Mouse (Mus musculus) embryonic facial prominence, embryonic 13.5 days (tissue): ENCODE data around the gene Fxyd1. TPM values are rescaled to one million over a fixed set of nuclear protein-coding genes. Genes with fewer than 3 reads are reported as not detected.

Experiments used
- ATAC-seq: fragments of 200-750 bp; cut with Nextera tagmentation; 2 replicates; pipeline ENCODE4 v1.8.0; 2017; ENCODE audit warnings: low read depth; ENCODE audit not compliant: insufficient number of reproducible peaks, insufficient read depth, low FRiP score, low TSS enrichment
- H3K27ac ChIP-seq: fragments of 300-500 bp; sonication (generic); 2 replicates; pipeline ENCODE4 v1.5.1; 2015; ENCODE audit warnings: moderate library complexity, mild to moderate bottlenecking, inconsistent platforms
- H3K27me3 ChIP-seq: fragments of 300-500 bp; sonication (generic); 2 replicates; pipeline ENCODE4 v1.6.1; 2015; ENCODE audit warnings: mild to moderate bottlenecking, inconsistent platforms
- H3K36me3 ChIP-seq: fragments of 300-500 bp; sonication (generic); 2 replicates; pipeline ENCODE4 v1.6.1; 2015; ENCODE audit warnings: mild to moderate bottlenecking, inconsistent platforms
- H3K4me1 ChIP-seq: fragments of 300-500 bp; sonication (generic); 2 replicates; pipeline ENCODE4 v1.6.1; 2015; ENCODE audit warnings: inconsistent platforms
- H3K4me2 ChIP-seq: fragments of 300-500 bp; sonication (generic); 2 replicates; pipeline ENCODE4 v1.6.1; 2015; ENCODE audit warnings: moderate library complexity, mild to moderate bottlenecking, inconsistent platforms
- H3K4me3 ChIP-seq: fragments of 300-500 bp; sonication (generic); 2 replicates; pipeline ENCODE4 v1.5.1; 2015; ENCODE audit warnings: mild to moderate bottlenecking, inconsistent platforms
- H3K9ac ChIP-seq: fragments of 300-500 bp; sonication (generic); 2 replicates; pipeline ENCODE4 v1.6.1; 2015; ENCODE audit warnings: mild to moderate bottlenecking, inconsistent platforms
- H3K9me3 ChIP-seq: fragments of 300-500 bp; sonication (generic); 2 replicates; pipeline ENCODE4 v1.6.1; 2016; ENCODE audit warnings: inconsistent platforms
- WGBS: fragments of 180-500 bp; shearing (Covaris S2); methylation state at CpG from one replicate; pipeline ENCODE4 v1.1.7; 2015; ENCODE audit warnings: mixed read lengths; 5-methylcytosine and 5-hydroxymethylcytosine counted together
- polyA plus RNA-seq: library from polyadenylated mRNA; unstranded; fragments of >200 nt; fragmentation: Nextera tagmentation; extraction: Ambion mirVana; gene quantifications from 2 replicates; pipeline ENCODE4 v1.2.1, GENCODE M21; 2015

The Fxyd1 gene
- polyA plus RNA-seq, 1 experiment from 2014 or later = 50.0 TPM

DNA sequence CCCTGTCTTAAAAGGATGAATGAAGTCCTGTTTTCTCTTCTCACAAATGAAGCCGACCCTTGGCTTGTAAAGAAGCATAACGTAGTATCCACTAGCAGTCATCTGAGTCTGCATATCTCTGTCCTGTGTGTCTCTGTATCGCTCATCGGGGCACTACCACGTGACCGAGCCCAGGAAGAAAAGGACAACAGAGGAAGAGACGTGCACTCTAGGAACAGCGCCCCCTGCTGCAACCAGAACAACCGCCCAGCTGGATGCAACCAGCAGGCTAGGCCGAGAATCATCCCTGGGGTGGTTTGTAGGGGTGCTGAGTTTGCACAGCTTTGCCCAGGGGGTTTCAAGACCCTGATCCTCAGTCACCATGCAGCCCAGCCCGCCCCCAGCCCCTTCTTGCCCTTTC lies 22.2 kb downstream of the Fxyd1 start:
- Histone ChIP-seq H3K36me3 (no peaks in the 10 kb centered on the region), H3K27ac (no peak overlapping the region), H3K4me1 (no peaks in the 10 kb centered on the region), H3K9ac (no peak overlapping the region), H3K9me3 (no peaks in the 10 kb centered on the region), H3K27me3 (peaks cover 6% of the 10 kb centered on the region; the same call in 1 of the 2 replicates), H3K4me2 (no peak overlapping the region), H3K4me3 (no peak overlapping the region)
- WGBS = 66% methylated on average over 11 of the region's 11 CpGs
- no peak for ATAC-seq

DNA sequence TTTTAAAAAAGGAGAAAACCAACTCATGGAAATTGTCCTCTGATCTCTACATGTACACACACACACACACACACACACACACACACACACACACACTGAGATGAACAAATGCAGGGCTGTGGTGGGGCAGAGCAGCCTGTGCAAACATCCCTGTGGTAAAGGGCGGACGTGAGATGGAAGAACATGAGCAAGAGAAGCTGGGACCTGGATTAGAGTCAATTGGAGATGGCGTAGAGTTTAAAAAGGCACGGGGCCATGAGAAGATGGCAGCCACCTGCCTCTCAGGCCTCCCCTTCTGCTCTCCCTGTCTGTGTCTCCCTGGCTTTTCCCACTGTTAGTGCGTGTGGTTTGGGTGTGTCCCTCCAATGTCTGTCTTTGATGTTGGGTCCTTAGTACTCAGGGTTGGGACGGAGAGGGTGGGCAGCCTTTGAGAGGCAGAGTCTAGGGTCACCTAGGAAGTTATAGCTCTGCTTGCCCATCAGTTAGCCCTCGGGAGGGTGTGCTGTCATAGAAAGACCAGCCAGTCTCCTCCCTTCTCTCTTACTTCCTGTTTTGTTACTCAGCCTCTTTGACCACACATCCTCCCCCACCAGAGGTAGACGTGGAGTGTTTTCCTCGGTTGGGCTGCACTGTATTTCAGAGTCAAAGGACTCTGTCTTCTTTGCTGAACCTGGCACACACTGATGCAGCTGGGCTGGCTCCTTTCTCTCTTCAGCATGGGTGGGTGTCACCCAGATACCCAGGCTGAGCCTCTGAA lies 23.4 kb downstream of the Fxyd1 start:
- ATAC-seq = no peak
- H3K4me1 ChIP-seq = no peaks in the 10 kb centered on the region
- H3K4me3 ChIP-seq = no peak overlapping the region
- H3K27ac ChIP-seq = no peak overlapping the region
- H3K9ac ChIP-seq = no peak overlapping the region
- no peaks in the 10 kb centered on the region for H3K27me3 ChIP-seq
- no peaks in the 10 kb centered on the region for H3K9me3 ChIP-seq
- H3K36me3 ChIP-seq = no peaks in the 10 kb centered on the region
- H3K4me2 ChIP-seq = no peak overlapping the region
- WGBS = 68% methylated on average over 9 of the region's 9 CpGs

DNA sequence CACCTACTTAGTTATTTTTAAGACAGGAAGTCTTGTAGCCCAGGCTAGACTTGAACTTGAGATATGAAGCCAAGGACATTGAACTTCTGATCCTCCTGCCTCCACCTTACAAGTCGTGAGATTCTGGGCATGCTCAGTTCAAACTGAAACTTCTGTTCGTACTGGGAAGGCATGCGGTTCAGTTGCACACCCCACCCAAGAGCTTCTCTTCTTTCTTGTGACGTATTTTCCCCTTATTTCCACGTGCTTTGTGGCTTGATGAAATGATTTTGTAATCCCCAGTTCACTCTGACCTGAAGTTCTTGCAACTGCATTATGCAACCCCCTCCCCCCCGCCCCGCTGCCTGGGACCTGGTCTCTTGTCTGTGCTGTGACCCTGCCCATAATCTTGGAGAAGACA lies 25.3 kb downstream of the Fxyd1 start:
- Histone ChIP-seq H3K27ac (no peak overlapping the region), H3K4me1 (no peaks in the 10 kb centered on the region), H3K36me3 (no peaks in the 10 kb centered on the region), H3K27me3 (no peaks in the 10 kb centered on the region), H3K4me3 (no peak overlapping the region), H3K9me3 (no peaks in the 10 kb centered on the region), H3K9ac (no peak overlapping the region), H3K4me2 (no peak overlapping the region)
- 76% methylated on average over 7 of the region's 7 CpGs for WGBS
- no peak for ATAC-seq

DNA sequence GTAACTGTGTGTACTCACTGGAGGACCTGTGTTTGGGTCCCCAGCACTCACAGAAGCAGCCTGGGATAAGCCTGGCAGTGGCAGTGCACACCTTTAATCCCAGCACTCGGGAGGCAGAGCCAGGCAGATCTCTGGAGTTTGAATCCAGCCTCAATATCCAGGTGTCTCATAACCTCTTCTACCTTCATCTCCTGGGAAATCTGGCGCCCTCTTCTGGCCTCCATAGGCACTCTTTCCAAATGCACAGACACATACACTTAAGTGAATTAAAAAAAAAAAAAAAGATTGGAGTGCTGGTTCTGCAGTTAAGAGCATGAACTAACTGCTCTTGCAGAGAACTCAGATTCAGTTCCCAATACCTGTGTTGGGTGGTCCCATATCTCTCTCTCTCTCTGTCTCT lies 26.3 kb downstream of the Fxyd1 start:
- no peaks in the 10 kb centered on the region for H3K36me3 ChIP-seq
- H3K27me3 ChIP-seq = no peaks in the 10 kb centered on the region
- no peaks in the 10 kb centered on the region for H3K4me1 ChIP-seq
- no peaks in the 10 kb centered on the region for H3K9me3 ChIP-seq
- no peak overlapping the region for H3K9ac ChIP-seq
- 78% methylated on average over 2 of the region's 2 CpGs for WGBS
- H3K27ac ChIP-seq = no peak overlapping the region
- ATAC-seq = no peak
- no peak overlapping the region for H3K4me2 ChIP-seq
- no peak overlapping the region for H3K4me3 ChIP-seq

DNA sequence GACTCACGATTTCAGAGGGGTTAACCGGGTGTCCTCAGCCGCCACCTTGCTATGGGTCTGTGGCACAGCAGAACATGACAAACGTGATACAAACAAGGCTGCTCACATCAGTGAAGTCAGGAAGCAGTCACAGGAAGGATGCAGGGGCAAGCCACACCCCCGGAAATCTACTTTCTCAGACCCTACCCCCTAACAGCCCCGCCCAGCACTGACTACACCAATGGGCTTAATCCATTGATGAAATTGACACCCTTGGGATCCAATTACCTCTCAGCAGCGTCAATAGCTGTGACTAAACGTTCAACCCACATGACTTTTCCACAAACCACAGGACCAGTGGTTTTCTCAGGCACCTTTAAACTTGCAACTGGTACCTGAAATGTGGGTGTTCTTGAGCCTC lies 28.4 kb downstream of the Fxyd1 start:
- Histone ChIP-seq H3K27me3 (no peaks in the 10 kb centered on the region), H3K4me3 (no peak overlapping the region), H3K4me2 (no peak overlapping the region), H3K27ac (no peak overlapping the region), H3K9ac (no peak overlapping the region), H3K9me3 (no peaks in the 10 kb centered on the region), H3K4me1 (0 out of 2 replicates have a peak, but pooled peaks cover 4% of the 10 kb centered on the region), H3K36me3 (no peaks in the 10 kb centered on the region)
- WGBS = 72% methylated on average over 8 of the region's 8 CpGs
- ATAC-seq = no peak

DNA sequence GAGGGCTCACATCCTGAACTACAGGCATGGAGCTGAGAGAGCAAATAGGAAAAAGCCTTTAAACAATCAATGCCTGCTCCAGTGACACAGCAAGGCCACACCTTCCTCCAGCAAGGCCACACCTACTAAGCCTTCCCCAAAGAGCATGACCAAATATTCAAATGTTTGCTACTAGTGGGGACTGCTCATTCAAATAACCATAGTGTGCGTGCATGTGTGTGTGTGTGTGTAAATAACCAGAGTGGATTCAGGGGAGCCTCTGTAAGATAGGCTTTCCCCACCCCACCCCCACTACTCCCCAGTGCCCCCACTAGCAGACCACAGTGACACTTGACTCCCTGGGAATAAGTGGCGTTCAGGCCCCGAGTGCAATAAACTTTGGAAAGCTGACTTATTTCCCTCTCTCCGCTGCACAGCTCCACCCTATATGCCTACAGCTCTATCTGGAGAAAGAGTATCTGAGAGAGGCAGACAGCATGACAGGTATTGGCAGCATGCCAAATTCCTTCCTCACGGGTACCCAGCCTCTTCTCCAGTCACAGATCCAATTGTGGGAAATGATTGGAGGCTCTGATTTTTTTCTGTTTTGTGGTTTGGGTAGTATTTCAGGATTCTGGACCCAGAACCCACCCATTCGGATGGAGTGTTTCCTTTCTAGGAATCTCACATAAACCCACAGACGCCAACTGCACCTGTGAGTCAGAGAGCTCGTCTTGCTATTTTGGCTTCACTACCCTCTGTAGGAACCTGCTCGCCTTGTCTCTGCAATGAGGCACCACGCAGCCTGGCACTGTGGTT lies 39.7 kb downstream of the Fxyd1 start:
- WGBS = 16% methylated on average over 10 of the region's 10 CpGs
- no peaks in the 10 kb centered on the region for H3K27me3 ChIP-seq
- H3K9ac ChIP-seq = no peak overlapping the region
- peak; percentile 81 for ATAC-seq
- peaks cover 20% of the 10 kb centered on the region for H3K4me1 ChIP-seq
- peak overlapping the region; percentile 68 for H3K27ac ChIP-seq
- 0 out of 2 replicates have a peak overlapping the region, but pooled peaks have one; percentile 16 for H3K4me2 ChIP-seq
- H3K36me3 ChIP-seq = no peaks in the 10 kb centered on the region
- H3K9me3 ChIP-seq = no peaks in the 10 kb centered on the region
- no peak overlapping the region for H3K4me3 ChIP-seq

DNA sequence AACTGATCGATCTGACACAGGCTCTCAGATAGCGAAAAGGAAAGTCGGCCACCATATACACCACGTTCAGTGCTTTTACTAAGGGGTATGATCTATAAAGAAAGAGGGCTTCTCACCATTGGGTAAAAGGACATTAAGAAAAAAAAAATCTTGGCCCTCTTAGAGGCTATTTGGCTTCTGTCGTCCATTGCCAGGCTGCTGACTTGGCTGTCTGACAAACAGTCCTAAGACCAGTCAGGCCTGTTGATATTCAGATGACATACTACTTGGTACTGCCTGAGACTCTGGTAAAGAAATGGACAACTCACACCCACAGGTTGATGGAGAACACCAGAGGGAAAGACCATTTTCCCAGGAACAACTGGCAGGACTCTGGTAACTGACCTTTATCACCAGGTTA lies 44.0 kb downstream of the Fxyd1 start:
- peaks cover 17% of the 10 kb centered on the region for H3K4me1 ChIP-seq
- no peak overlapping the region for H3K4me3 ChIP-seq
- WGBS = 72% methylated on average over 5 of the region's 5 CpGs
- no peak overlapping the region for H3K27ac ChIP-seq
- no peaks in the 10 kb centered on the region for H3K9me3 ChIP-seq
- H3K4me2 ChIP-seq = no peak overlapping the region
- H3K36me3 ChIP-seq = no peaks in the 10 kb centered on the region
- H3K9ac ChIP-seq = no peak overlapping the region
- no peaks in the 10 kb centered on the region for H3K27me3 ChIP-seq
- ATAC-seq = no peak

DNA sequence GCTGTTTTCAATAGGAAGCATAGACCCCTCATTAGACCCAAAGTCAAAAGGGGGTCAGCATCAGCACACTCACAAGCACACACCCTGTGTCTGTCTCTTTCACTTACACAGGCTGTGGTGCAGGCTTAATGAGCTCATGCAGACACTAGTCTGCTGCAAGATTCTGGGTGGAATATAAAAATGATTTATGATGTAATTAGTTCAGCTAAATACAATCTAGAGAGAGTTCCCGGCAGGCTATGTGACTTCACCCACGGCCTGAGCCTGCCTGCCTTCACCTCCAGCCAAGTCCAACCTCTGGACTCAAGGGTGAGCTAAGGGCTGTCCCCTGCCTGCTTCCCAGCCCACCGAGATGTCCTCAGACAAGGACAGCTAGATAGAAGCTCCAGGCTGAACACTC lies 48.1 kb downstream of the Fxyd1 start:
- Histone ChIP-seq H3K9me3 (no peaks in the 10 kb centered on the region), H3K9ac (no peak overlapping the region), H3K27ac (no peak overlapping the region), H3K27me3 (no peaks in the 10 kb centered on the region), H3K4me3 (no peak overlapping the region), H3K36me3 (no peaks in the 10 kb centered on the region), H3K4me2 (no peak overlapping the region), H3K4me1 (no peaks in the 10 kb centered on the region)
- no peak for ATAC-seq
- 78% methylated on average over 3 of the region's 3 CpGs for WGBS

DNA sequence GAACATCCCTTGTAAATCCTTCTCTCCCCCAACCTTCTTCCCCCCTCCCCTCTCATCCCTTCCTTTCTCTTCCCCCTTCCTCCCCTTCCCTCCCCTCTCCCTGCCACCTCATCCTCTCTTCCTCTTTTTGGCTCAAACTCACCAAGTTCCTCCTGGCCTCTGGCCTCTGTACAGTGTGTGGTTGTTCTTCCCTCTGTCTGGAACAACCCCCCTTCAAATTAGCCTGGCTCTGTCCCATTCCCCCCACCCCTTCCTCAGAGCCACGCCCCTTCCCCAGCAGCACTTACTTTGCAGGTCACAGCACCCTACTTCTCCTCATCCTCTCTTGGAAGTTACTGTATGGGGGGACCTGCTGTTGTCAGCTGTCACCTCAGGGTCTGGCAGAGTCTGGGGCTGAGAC lies 48.8 kb downstream of the Fxyd1 start:
- Histone ChIP-seq H3K27ac (no peak overlapping the region), H3K4me2 (no peak overlapping the region), H3K9ac (no peak overlapping the region), H3K9me3 (no peaks in the 10 kb centered on the region), H3K27me3 (no peaks in the 10 kb centered on the region), H3K4me1 (no peaks in the 10 kb centered on the region), H3K36me3 (no peaks in the 10 kb centered on the region), H3K4me3 (no peak overlapping the region)
- WGBS = 46% methylated on average over 1 of the region's 1 CpGs
- no peak for ATAC-seq

DNA sequence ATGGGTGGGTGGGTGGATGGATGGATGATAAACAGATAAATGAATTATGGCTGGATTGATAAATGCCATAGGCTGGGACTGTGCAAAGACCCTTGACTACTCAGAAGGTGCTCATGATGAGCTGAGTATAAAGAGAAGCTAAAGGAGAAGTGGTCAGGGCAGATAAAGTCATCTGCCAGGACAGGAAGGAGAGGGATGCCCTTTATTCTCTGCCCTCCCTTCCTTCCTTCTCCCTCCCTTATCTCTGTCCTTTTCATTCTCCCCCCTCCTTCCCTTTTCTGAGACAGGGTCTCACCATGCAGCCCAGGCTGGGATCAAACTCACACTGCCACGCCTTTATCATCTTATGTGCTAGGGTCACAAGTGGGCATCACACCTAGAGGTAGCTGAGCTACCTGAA lies 49.2 kb downstream of the Fxyd1 start:
- H3K4me3 ChIP-seq = no peak overlapping the region
- ATAC-seq = no peak
- 83% methylated on average over 1 of the region's 1 CpGs for WGBS
- no peaks in the 10 kb centered on the region for H3K9me3 ChIP-seq
- H3K36me3 ChIP-seq = no peaks in the 10 kb centered on the region
- H3K4me2 ChIP-seq = no peak overlapping the region
- H3K4me1 ChIP-seq = no peaks in the 10 kb centered on the region
- no peak overlapping the region for H3K9ac ChIP-seq
- no peaks in the 10 kb centered on the region for H3K27me3 ChIP-seq
- H3K27ac ChIP-seq = no peak overlapping the region

DNA sequence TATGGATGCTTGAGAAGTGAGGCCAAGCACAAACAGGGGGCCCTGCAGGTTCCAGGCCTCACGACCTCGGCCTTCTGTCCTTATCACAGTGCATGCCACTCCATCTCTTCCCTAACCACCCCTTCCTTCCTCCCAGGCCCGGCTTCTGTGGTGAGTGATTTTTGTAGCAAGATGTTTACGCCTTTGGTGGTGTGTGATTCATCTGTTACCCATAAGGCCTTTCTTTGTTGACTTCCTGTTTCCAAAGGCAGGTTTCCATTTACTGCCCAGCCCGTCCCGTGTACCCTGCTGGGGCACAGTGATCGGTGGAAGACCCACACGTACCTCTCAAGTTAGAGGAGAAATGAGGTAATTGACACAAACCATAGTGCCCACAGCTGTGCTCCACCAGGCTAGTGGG lies 54.3 kb downstream of the Fxyd1 start:
- H3K27me3 ChIP-seq = no peaks in the 10 kb centered on the region
- no peak overlapping the region for H3K27ac ChIP-seq
- 79% methylated on average over 8 of the region's 8 CpGs for WGBS

More for the DNA sequence above, 54.3 kb downstream of the Fxyd1 start:
- H3K4me2 ChIP-seq = no peak overlapping the region
- H3K4me3 ChIP-seq = no peak overlapping the region
- no peak overlapping the region for H3K9ac ChIP-seq
- no peaks in the 10 kb centered on the region for H3K36me3 ChIP-seq
- H3K9me3 ChIP-seq = no peaks in the 10 kb centered on the region
- peaks cover 17% of the 10 kb centered on the region for H3K4me1 ChIP-seq
- no peak for ATAC-seq
